Mouse (Mus musculus): ENCODE measurements around the gene Ctcf.

DNA sequence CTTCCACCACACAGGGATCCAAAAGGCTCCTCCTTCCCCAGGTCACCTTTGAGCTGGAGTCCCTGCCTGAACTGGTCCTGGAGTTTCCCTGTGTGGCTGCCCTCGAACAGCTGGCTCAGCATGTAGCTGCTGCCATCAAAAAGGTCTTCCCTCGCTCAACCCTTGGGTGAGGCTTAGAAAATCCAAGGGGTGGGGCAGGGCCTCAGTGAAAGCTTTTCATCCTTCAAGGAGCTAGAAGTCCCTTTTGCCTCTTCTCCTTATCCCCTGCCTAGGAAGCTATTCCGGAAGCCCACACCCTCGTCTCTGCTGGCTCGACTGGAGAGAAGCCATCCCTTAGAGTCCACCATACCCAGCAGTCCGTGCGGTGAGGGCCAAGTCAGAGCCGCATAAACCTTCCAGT lies 51.1 kb downstream of the Ctcf start:
- no peak for TF ChIP-seq CTCF (IDR thresholded peaks at IDR 0.05; ENCODE audit: low read depth, low read length)
- TF ChIP-seq POLR2A (IDR thresholded peaks at IDR 0.05; ENCODE audit: extremely low read depth, insufficient read depth, low read length): no peak
